Mouse (Mus musculus): ENCODE results near the gene Iqgap2. TPM values are rescaled to one million over a fixed set of nuclear protein-coding genes. Genes with fewer than 3 reads are reported as not detected.

The Iqgap2 gene
- total and polyA plus RNA-seq, 3 experiments, result 0.08 to 0.14 (median 0.11) TPM

DNA sequence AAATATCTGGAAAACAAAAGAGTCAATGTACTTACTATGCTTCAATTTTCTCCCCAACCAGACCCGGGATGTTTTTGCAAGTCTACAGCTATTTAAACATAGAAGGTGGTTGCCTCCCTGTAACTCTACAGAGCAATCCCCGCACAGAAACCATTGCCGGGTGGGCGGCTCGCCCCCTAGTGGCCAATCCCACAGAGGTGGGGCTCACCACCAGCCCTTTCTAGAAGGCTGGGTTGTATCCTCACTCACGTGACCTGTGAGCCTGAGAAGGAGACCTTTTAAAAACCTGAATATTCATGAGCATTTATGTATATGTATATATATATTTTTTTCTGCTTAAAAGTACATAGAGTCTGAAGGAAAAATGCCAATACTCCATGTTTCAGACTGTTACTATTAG is 145.2 kb downstream of the Iqgap2 start:
- Histone ChIP-seq H3K79me2 (replicated peaks; ENCODE audit: control insufficient read depth, extremely low read depth, insufficient read depth, poor library complexity, severe bottlenecking) (no peaks in the 10 kb centered on the region), H3K36me3 (replicated peaks in 1 of 2; ENCODE audit: control insufficient read depth in 1 of 2, insufficient read depth in 1 of 2, low read length in 1 of 2) (no peaks in the 10 kb centered on the region), H3K27ac (ENCODE audit: insufficient read depth, low read depth) (no peak overlapping the region), H3K9me3 (replicated peaks; ENCODE audit: low read length) (no peaks in the 10 kb centered on the region), H3K27me3 (replicated peaks) (peaks cover 2% of the 10 kb centered on the region), H3K4me1 (ENCODE audit: control insufficient read depth in 1 of 2, insufficient read depth in 2 of 2) (no peaks in the 10 kb centered on the region), H3K4me2 (ENCODE audit: insufficient read depth, low read depth, poor library complexity, severe bottlenecking) (no peak overlapping the region), H3K9ac (ENCODE audit: insufficient read depth, low read depth) (no peak overlapping the region), H3K4me3 (replicated peaks in 1 of 3; ENCODE audit: low read depth in 2 of 3, low read length in 2 of 3, poor library complexity in 1 of 3) (no peak overlapping the region)
- in situ Hi-C loops (cut with MboI; ENCODE audit: low pct_ligation_motif_present, low pct_unique_long_range_greater_than_20kb, low sequenced_read_pairs), result no loop called here
- DNase-seq (ENCODE audit: extremely low read depth), result peak; percentile 33
- dilution Hi-C loops (cut with MboI; ENCODE audit: extremely low pct_ligation_motif_present, extremely low pct_unique_long_range_greater_than_20kb, low sequenced_read_pairs), result no loop called here
- no peak for TF ChIP-seq EP300 (IDR thresholded peaks at IDR 0.05; ENCODE audit: low read length)
- TF ChIP-seq SMC3 (IDR thresholded peaks at IDR 0.05; ENCODE audit: low read depth, low read length), result peak; percentile 50
- TF ChIP-seq POLR2A (IDR thresholded peaks at IDR 0.05; ENCODE audit: low read depth, low read length), result no peak
- no peak for TF ChIP-seq ZMIZ1 (IDR thresholded peaks at IDR 0.05; ENCODE audit: low read depth, low read length)
- TF ChIP-seq MYC (IDR thresholded peaks at IDR 0.05; ENCODE audit: low read depth, low read length), result no peak
- TF ChIP-seq USF1 (IDR thresholded peaks at IDR 0.05; ENCODE audit: low read depth, low read length), result peak; percentile 32; the same call in 1 of the 2 replicates
- peak; percentile 78 for TF ChIP-seq BHLHE40 (IDR thresholded peaks at IDR 0.05; ENCODE audit: low read depth, low read length)
- no peak for TF ChIP-seq JUN (IDR thresholded peaks at IDR 0.05; ENCODE audit: insufficient read depth, low read depth, low read length)
- TF ChIP-seq POLR2AphosphoS2 (IDR thresholded peaks at IDR 0.05; ENCODE audit: low read depth, low read length), result no peak
- no peak for TF ChIP-seq GABPA (IDR thresholded peaks at IDR 0.05; ENCODE audit: insufficient replicate concordance, low read depth, low read length)
- no peak for TF ChIP-seq CHD2 (IDR thresholded peaks at IDR 0.05; ENCODE audit: low read length)
- no peak for TF ChIP-seq E2F4 (IDR thresholded peaks at IDR 0.05; ENCODE audit: insufficient replicate concordance, low read depth, low read length)
- TF ChIP-seq RAD21 (IDR thresholded peaks at IDR 0.05; ENCODE audit: low read depth, low read length), result peak; percentile 28
- TF ChIP-seq ZC3H11A (IDR thresholded peaks at IDR 0.05; ENCODE audit: low read depth, low read length), result no peak
- TF ChIP-seq IRF4 (IDR thresholded peaks at IDR 0.05; ENCODE audit: low read depth, low read length), result no peak
- TF ChIP-seq JUND (conservative IDR thresholded peaks at IDR 0.05; ENCODE audit: low read depth, low read length), result no peak
- TF ChIP-seq PAX5 (IDR thresholded peaks at IDR 0.05; ENCODE audit: low read length), result no peak
- no peak for TF ChIP-seq SIN3A (IDR thresholded peaks at IDR 0.05; ENCODE audit: low read length)
- TF ChIP-seq HCFC1 (IDR thresholded peaks at IDR 0.05; ENCODE audit: low read depth, low read length), result no peak
- no peak; the same call in 1 of the 2 replicates for TF ChIP-seq ELF1 (IDR thresholded peaks at IDR 0.05; ENCODE audit: low read depth, low read length)
- no peak for TF ChIP-seq MXI1 (IDR thresholded peaks at IDR 0.05; ENCODE audit: low read depth, low read length)
- TF ChIP-seq ETS1 (conservative IDR thresholded peaks at IDR 0.05; ENCODE audit: low read depth, low read length), result no peak
- TF ChIP-seq RCOR1 (conservative IDR thresholded peaks at IDR 0.05; ENCODE audit: low read depth, low read length), result no peak
- no peak for TF ChIP-seq NRF1 (IDR thresholded peaks at IDR 0.05; ENCODE audit: low read depth, low read length)
- peak; percentile 50 to 68 for TF ChIP-seq CTCF (conservative IDR thresholded peaks at IDR 0.05 in 1 of 2, IDR thresholded peaks at IDR 0.05 in 1 of 2; ENCODE audit: low read depth in 2 of 2, low read length in 2 of 2)
- TF ChIP-seq MAFK (IDR thresholded peaks at IDR 0.05; ENCODE audit: insufficient replicate concordance, low read length), result no peak
- no peak for TF ChIP-seq UBTF (IDR thresholded peaks at IDR 0.05; ENCODE audit: low read depth, low read length)
